Mouse (Mus musculus) adrenal gland, postnatal 36 days (tissue): ENCODE measurements around the gene Ms4a2. TPM values are rescaled to one million over a fixed set of nuclear protein-coding genes. Genes with fewer than 3 reads are reported as not detected.

ENCODE experiments used
- DNase-seq, 2 experiments: peaks; one replicate each; pipeline ENCODE4 v3.0.0; 2021; ENCODE audit warnings: mixed read lengths in 1 of 2
- total RNA-seq, 2 experiments: library from RNA; stranded (reverse); gene quantifications; 2 replicates each; pipeline ENCODE4 v1.2.3; 2021

Ms4a2 gene
- total RNA-seq, 2 experiments from 2014 or later: not detected

DNA sequence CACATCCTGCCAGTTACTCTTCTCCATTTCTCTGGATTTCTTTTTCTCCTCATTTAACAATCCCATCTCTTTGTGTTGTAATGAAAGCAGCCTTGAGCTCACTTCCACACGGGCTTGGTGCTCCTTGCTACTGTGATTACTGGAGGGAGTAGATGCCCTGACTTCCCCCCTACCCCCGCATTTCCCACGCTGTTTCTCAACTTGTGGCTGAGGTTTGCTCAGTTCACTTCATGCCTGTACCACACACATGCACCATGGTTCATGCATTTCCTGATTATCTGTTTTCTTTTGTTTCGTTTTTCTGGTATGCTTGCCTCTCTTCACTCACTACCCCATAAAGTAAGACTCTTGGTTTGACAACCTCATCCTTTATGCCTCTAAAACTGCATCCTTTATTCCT lies 34.3 kb downstream of the Ms4a2 start:
- DNase-seq: no peak

GRCm38 (mm10) chr19:11574965-11575364 lies 48.6 kb downstream of the Ms4a2 start:
- DNase-seq: no peak

Other genes with a start within 250 kb of the Ms4a2 start
- 1 to 10 TPM; 4.4 to 9.7 TPM for gene Ms4a4a, start 248.2 kb downstream of the Ms4a2 start, total RNA-seq
- under 1 TPM; 0.72 to 0.73 TPM for gene Ms4a4c, start 218.9 kb downstream of the Ms4a2 start, total RNA-seq
- gene Ms4a4b, start 180.2 kb downstream of the Ms4a2 start, total RNA-seq: under 1 TPM; 0.59 to 0.76 TPM
- gene Ms4a6c, start 154.4 kb downstream of the Ms4a2 start, total RNA-seq: 10 to 100 TPM in 1 of 2 experiments, 1 to 10 TPM in 1; 9.0 to 12.9 TPM
- gene Gm8369, start 137.8 kb downstream of the Ms4a2 start, total RNA-seq: under 1 TPM in 1 of 2 experiments, not detected in 1; 0.36 TPM
- gene Ms4a6b, start 107.2 kb downstream of the Ms4a2 start, total RNA-seq: 10 to 100 TPM in 1 of 2 experiments, 1 to 10 TPM in 1; 6.5 to 10.9 TPM
- gene Ms4a4d, start 86.9 kb downstream of the Ms4a2 start, total RNA-seq: 1 to 10 TPM; 2.3 to 3.4 TPM
- 1 to 10 TPM; 3.2 to 5.8 TPM for gene Ms4a6d, start 18.9 kb downstream of the Ms4a2 start, total RNA-seq
- gene Ms4a3, start 17.1 kb upstream of the Ms4a2 start, total RNA-seq: not detected
- gene Oosp2, start 36.8 kb upstream of the Ms4a2 start, total RNA-seq: under 1 TPM in 1 of 2 experiments, not detected in 1; 0.92 TPM
- 1 to 10 TPM in 1 of 2 experiments, not detected in 1; 4.7 TPM for gene Oosp1, start 67.4 kb upstream of the Ms4a2 start, total RNA-seq
- gene Oosp3, start 73.3 kb upstream of the Ms4a2 start, total RNA-seq: not detected
- not detected for gene Gif, start 123.8 kb upstream of the Ms4a2 start, total RNA-seq
- gene Mrpl16, start 146.7 kb upstream of the Ms4a2 start, total RNA-seq: 10 to 100 TPM; 63.8 to 67.8 TPM
- 1 to 10 TPM; 8.4 to 9.2 TPM for gene Stx3, start 195.7 kb upstream of the Ms4a2 start, total RNA-seq
- gene Olfr1417, start 215.5 kb upstream of the Ms4a2 start, total RNA-seq: not detected
- gene Olfr1418, start 237.3 kb upstream of the Ms4a2 start, total RNA-seq: not detected